Mouse (Mus musculus) liver, embryonic 15.5 days (tissue): ENCODE measurements around the gene Maml3. TPM values are rescaled to one million over a fixed set of nuclear protein-coding genes. Genes with fewer than 3 reads are reported as not detected.

Source experiments
- ATAC-seq: fragments of 200-750 bp; cut with Nextera tagmentation; 2 replicates; pipeline ENCODE4 v1.8.0; 2017; ENCODE audit warnings: moderate number of reproducible peaks, mild to moderate bottlenecking, moderate library complexity; ENCODE audit not compliant: insufficient read depth
- H3K27ac ChIP-seq: fragments of 300-500 bp; sonication (generic); replicated peaks from 2 replicates; pipeline ENCODE4 v1.5.1; 2015; ENCODE audit warnings: mild to moderate bottlenecking, inconsistent platforms
- H3K27me3 ChIP-seq: fragments of 300-500 bp; sonication (generic); 2 replicates; pipeline ENCODE4 v1.6.1; 2015; ENCODE audit warnings: mild to moderate bottlenecking, inconsistent platforms
- H3K36me3 ChIP-seq: fragments of 300-500 bp; sonication (generic); replicated peaks from 2 replicates; pipeline ENCODE4 v1.6.1; 2015; ENCODE audit warnings: moderate library complexity, mild to moderate bottlenecking, inconsistent platforms
- H3K4me1 ChIP-seq: fragments of 300-500 bp; sonication (generic); replicated peaks from 2 replicates; pipeline ENCODE4 v1.6.1; 2015; ENCODE audit warnings: inconsistent platforms
- H3K4me2 ChIP-seq: fragments of 300-500 bp; sonication (generic); 2 replicates; pipeline ENCODE4 v1.6.1; 2015; ENCODE audit warnings: moderate library complexity, mild to moderate bottlenecking, inconsistent platforms
- H3K4me3 ChIP-seq: fragments of 300-500 bp; sonication (generic); replicated peaks from 2 replicates; pipeline ENCODE4 v1.5.1; 2015; ENCODE audit warnings: mild to moderate bottlenecking, inconsistent platforms
- H3K9ac ChIP-seq: fragments of 300-500 bp; sonication (generic); 2 replicates; pipeline ENCODE4 v1.6.1; 2015; ENCODE audit warnings: moderate library complexity, mild to moderate bottlenecking, inconsistent platforms
- H3K9me3 ChIP-seq: fragments of 300-500 bp; sonication (generic); replicated peaks from 2 replicates; pipeline ENCODE4 v1.6.1; 2016; ENCODE audit warnings: inconsistent platforms
- WGBS: fragments of 180-500 bp; shearing (Covaris S2); methylation state at CpG from one replicate; pipeline ENCODE4 v1.1.7; 2015; ENCODE audit warnings: mixed read lengths; ENCODE audit not compliant: insufficient replicate concordance; 5-methylcytosine and 5-hydroxymethylcytosine counted together
- polyA plus RNA-seq: library from polyadenylated mRNA; unstranded; fragments of >200 nt; fragmentation: Nextera tagmentation; extraction: Ambion mirVana; gene quantifications from 2 replicates; pipeline ENCODE4 v1.2.1, GENCODE M21; 2015

The Maml3 gene
- polyA plus RNA-seq, 1 experiment from 2014 or later: 0.73 TPM

DNA sequence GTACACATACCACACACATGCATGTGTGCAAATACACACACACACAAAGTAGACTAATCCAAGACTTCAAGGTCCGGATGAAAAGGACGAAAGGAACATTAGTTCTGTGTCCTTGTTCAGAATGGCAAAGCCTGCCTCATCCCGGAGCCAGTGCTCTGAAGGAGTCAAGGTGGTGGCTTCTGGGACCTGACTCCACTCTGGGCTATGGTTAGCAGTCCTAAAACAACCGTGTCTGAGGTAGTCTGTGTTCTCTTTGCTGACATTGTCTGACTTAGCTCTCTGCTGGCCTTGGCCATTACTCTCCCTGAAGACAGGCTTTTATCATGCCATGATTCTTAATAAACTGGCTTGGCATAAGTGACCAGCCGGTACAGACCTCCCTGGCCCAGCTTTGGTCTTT is 445.5 kb downstream of the Maml3 start:
- Histone ChIP-seq H3K4me2 (no peak overlapping the region), H3K9ac (no peak overlapping the region), H3K27me3 (no peaks in the 10 kb centered on the region), H3K36me3 (no peaks in the 10 kb centered on the region), H3K4me1 (peaks cover 36% of the 10 kb centered on the region), H3K4me3 (no peak overlapping the region), H3K27ac (no peak overlapping the region), H3K9me3 (no peaks in the 10 kb centered on the region)
- 77% methylated on average over 5 of the region's 5 CpGs for WGBS
- ATAC-seq: no peak

- Histone ChIP-seq H3K4me3 (no peak overlapping the region), H3K4me2 (no peak overlapping the region), H3K27ac (0 out of 2 replicates have a peak overlapping the region, but pooled peaks have one; percentile 65), H3K9ac (no peak overlapping the region), H3K27me3 (peaks cover 14% of the 10 kb centered on the region), H3K9me3 (no peaks in the 10 kb centered on the region), H3K4me1 (peaks cover 20% of the 10 kb centered on the region), H3K36me3 (no peaks in the 10 kb centered on the region)
- WGBS: 28% methylated on average over 6 of the region's 6 CpGs
- ATAC-seq: no peak
These were observed 450.4 kb downstream of the Maml3 start for GRCm38 (mm10) chr3:51654303-51655055.

GRCm38 (mm10) chr3:51652701-51653100 is 452.2 kb downstream of the Maml3 start:
- Histone ChIP-seq H3K9ac (peak overlapping the region; percentile 47; the same call in 1 of the 2 replicates), H3K4me2 (peak overlapping the region; percentile 68), H3K27ac (peak overlapping the region; percentile 65), H3K36me3 (no peaks in the 10 kb centered on the region), H3K27me3 (peaks cover 14% of the 10 kb centered on the region), H3K4me1 (peaks cover 26% of the 10 kb centered on the region), H3K4me3 (peak overlapping the region; percentile 39), H3K9me3 (no peaks in the 10 kb centered on the region)
- peak; percentile 67 for ATAC-seq
- 1% methylated on average over 9 of the region's 9 CpGs for WGBS

DNA sequence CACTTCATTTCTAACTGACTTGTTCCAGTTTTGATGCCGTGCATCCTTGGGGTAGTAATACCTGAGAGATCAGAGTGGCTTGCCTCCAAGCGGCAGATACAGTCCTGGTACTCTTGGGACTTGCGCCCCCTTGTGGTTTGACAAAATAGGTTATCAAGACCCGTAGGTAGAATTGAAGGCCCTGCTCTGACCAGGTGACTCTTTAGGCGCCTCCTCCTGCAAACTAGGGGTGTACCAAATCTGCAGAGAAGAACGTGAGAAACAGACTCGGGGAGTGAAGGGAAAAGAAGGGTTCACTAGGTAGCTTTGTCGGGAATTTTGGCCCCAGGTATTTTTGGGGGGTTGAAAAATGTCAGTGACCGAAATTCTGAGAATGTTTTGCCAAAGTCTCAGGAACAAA is 452.6 kb downstream of the Maml3 start:
- peak; percentile 64 for ATAC-seq
- peaks cover 26% of the 10 kb centered on the region for H3K4me1 ChIP-seq
- H3K36me3 ChIP-seq: no peaks in the 10 kb centered on the region
- H3K4me2 ChIP-seq: peak overlapping the region; percentile 68
- H3K9me3 ChIP-seq: no peaks in the 10 kb centered on the region
- H3K27ac ChIP-seq: peak overlapping the region; percentile 65
- H3K4me3 ChIP-seq: peak overlapping the region; percentile 39
- peak overlapping the region; percentile 47; the same call in 1 of the 2 replicates for H3K9ac ChIP-seq
- peaks cover 14% of the 10 kb centered on the region for H3K27me3 ChIP-seq
- WGBS: 2% methylated on average over 9 of the region's 9 CpGs

DNA sequence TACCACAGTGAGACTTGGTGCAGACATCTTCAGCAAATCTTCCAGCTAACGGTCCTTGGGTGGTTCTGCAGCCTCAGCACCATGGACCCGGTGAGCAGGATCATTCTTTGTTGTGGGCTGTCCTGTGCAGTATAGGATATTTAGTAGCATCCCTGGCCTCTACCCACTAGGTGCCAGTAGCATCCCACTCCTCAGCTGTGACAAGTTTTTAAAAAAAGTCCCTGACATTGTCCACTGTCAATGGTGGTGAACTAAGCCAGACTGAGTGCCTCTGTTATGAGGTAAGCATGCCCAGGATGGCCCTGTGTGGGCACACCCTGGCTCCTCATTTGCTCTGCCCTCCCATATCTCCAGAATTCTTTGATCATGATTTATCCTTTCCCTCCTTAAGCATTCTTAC is 453.7 kb downstream of the Maml3 start:
- H3K36me3 ChIP-seq: no peaks in the 10 kb centered on the region
- H3K27ac ChIP-seq: no peak overlapping the region
- no peak overlapping the region for H3K9ac ChIP-seq
- peaks cover 26% of the 10 kb centered on the region for H3K4me1 ChIP-seq
- H3K27me3 ChIP-seq: peaks cover 14% of the 10 kb centered on the region
- 72% methylated on average over 2 of the region's 2 CpGs for WGBS
- no peak overlapping the region for H3K4me3 ChIP-seq
- no peak for ATAC-seq
- no peaks in the 10 kb centered on the region for H3K9me3 ChIP-seq
- no peak overlapping the region for H3K4me2 ChIP-seq

DNA sequence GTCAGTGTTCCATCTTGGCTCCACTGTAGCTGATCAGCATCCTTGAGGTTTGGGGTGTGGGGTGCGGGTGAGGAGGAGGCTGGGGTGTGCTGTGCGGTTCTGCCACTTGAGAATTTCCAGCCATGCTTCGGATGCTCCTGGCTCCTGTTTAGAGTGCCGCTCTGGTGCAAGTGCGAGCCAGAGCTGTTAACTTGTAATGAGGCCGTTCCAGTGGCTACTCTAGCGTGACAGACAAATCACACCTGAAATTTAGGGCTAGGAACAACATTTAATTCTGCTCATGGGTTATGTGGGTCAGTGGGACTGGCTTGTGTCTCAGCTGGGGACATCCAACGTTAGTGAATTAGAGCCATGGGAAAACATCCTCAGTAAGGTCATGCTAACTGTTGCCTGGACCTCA is 454.9 kb downstream of the Maml3 start:
- H3K4me1 ChIP-seq: peaks cover 26% of the 10 kb centered on the region
- H3K27ac ChIP-seq: no peak overlapping the region
- no peak overlapping the region for H3K4me2 ChIP-seq
- no peak for ATAC-seq
- H3K9me3 ChIP-seq: no peaks in the 10 kb centered on the region
- H3K4me3 ChIP-seq: no peak overlapping the region
- peaks cover 14% of the 10 kb centered on the region for H3K27me3 ChIP-seq
- 74% methylated on average over 8 of the region's 8 CpGs for WGBS
- H3K36me3 ChIP-seq: no peaks in the 10 kb centered on the region
- no peak overlapping the region for H3K9ac ChIP-seq

DNA sequence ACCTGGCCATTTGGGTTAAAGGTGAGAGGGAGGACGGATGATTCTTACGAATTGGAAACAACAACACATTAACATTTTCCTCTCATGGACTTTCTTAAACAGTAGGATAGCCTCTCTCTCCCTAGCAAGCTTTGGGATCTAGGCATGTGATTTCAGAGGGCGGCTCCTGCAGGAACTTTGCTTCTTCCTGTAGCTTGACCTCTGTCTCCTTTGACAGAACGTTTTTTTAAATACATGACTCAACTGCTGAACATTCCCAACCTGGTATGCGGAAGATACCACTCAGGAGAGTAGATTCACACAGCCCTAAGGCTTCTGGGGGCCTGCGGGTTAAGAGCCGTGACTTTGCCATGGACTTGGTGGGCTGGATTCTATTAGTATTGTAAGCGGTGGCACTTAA is 455.4 kb downstream of the Maml3 start:
- H3K4me2 ChIP-seq: no peak overlapping the region
- peaks cover 26% of the 10 kb centered on the region for H3K4me1 ChIP-seq
- H3K4me3 ChIP-seq: no peak overlapping the region
- ATAC-seq: no peak
- H3K27me3 ChIP-seq: peaks cover 14% of the 10 kb centered on the region
- H3K27ac ChIP-seq: no peak overlapping the region
- H3K36me3 ChIP-seq: no peaks in the 10 kb centered on the region
- no peak overlapping the region for H3K9ac ChIP-seq
- WGBS: 64% methylated on average over 8 of the region's 8 CpGs
- H3K9me3 ChIP-seq: no peaks in the 10 kb centered on the region

- no peak for ATAC-seq
- H3K4me3 ChIP-seq: no peak overlapping the region
- H3K9ac ChIP-seq: no peak overlapping the region
These were observed 456.7 kb downstream of the Maml3 start for GRCm38 (mm10) chr3:51648037-51648664.

GRCm38 (mm10) chr3:51647356-51647755 is 457.5 kb downstream of the Maml3 start:
- no peak overlapping the region for H3K27ac ChIP-seq

More at GRCm38 (mm10) chr3:51648037-51648664, 456.7 kb downstream of the Maml3 start:
- H3K9me3 ChIP-seq: no peaks in the 10 kb centered on the region
- H3K4me1 ChIP-seq: peaks cover 19% of the 10 kb centered on the region
- 39% methylated on average over 15 of the region's 15 CpGs for WGBS
- H3K27me3 ChIP-seq: peaks cover 14% of the 10 kb centered on the region
- peak overlapping the region; percentile 18; the same call in 1 of the 2 replicates for H3K4me2 ChIP-seq
- H3K27ac ChIP-seq: no peak overlapping the region
- H3K36me3 ChIP-seq: no peaks in the 10 kb centered on the region

DNA sequence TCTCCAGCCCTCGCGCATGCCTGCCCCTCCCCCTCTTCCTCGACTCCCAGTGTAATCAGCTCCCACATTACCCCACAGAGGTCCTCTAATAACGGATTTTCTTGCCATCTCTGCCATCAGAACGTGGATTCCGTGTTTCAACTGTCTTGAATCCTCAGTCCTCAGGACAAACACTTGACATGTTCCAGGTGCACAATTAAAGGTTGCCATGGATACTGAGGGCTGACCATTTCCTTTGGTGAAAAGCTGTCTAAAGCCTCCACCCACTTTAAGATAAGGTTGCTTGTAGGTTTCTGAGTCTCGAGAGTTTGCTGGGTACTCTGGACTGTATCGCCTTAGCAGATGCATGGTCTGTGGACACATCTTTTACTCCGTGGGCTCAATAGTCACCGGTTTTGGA is 458.6 kb downstream of the Maml3 start:
- no peak for ATAC-seq
- no peak overlapping the region for H3K27ac ChIP-seq
- H3K9ac ChIP-seq: no peak overlapping the region
- H3K4me1 ChIP-seq: peaks cover 7% of the 10 kb centered on the region
- no peak overlapping the region for H3K4me3 ChIP-seq
- WGBS: 41% methylated on average over 10 of the region's 10 CpGs
- peaks cover 8% of the 10 kb centered on the region; the same call in 1 of the 2 replicates for H3K27me3 ChIP-seq
- H3K4me2 ChIP-seq: no peak overlapping the region
- no peaks in the 10 kb centered on the region for H3K9me3 ChIP-seq
- H3K36me3 ChIP-seq: no peaks in the 10 kb centered on the region

More at GRCm38 (mm10) chr3:51647356-51647755, 457.5 kb downstream of the Maml3 start:
- no peak overlapping the region for H3K4me3 ChIP-seq
- H3K9ac ChIP-seq: no peak overlapping the region
- no peak overlapping the region for H3K4me2 ChIP-seq
- no peak for ATAC-seq
- peaks cover 14% of the 10 kb centered on the region for H3K27me3 ChIP-seq
- WGBS: 58% methylated on average over 4 of the region's 4 CpGs
- H3K9me3 ChIP-seq: no peaks in the 10 kb centered on the region
- no peaks in the 10 kb centered on the region for H3K36me3 ChIP-seq
- H3K4me1 ChIP-seq: peaks cover 11% of the 10 kb centered on the region

DNA sequence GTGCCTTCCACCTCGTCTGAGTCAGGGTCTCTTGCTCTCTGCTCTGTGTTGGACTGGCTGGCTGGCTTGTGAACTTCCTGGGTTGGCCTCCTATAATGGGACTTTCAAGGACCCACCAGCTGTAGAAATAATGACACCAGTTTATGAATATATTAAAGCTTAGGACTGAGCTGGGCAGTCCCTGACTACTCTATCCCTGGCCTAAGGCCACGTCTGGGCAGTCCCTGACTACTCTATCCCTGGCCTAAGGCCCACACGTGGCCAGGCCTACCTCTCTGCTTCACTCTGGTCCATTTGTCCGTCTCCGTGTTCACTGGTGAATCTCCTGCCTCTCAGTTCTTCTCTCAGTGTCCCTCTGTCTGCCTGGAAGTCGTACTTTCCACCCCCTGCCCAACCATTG is 459.4 kb downstream of the Maml3 start:
- Histone ChIP-seq H3K4me1 (peaks cover 7% of the 10 kb centered on the region), H3K27ac (no peak overlapping the region), H3K9me3 (no peaks in the 10 kb centered on the region), H3K27me3 (peaks cover 2% of the 10 kb centered on the region; the same call in 1 of the 2 replicates), H3K4me2 (no peak overlapping the region), H3K4me3 (no peak overlapping the region), H3K36me3 (no peaks in the 10 kb centered on the region), H3K9ac (no peak overlapping the region)
- WGBS: 67% methylated on average over 6 of the region's 6 CpGs
- ATAC-seq: no peak
